Mouse (Mus musculus): ENCODE data around the gene Grhl3. TPM values are rescaled to one million over a fixed set of nuclear protein-coding genes. Genes with fewer than 3 reads are reported as not detected.

The Grhl3 gene
- total and polyA plus RNA-seq, 3 experiments = not detected

DNA sequence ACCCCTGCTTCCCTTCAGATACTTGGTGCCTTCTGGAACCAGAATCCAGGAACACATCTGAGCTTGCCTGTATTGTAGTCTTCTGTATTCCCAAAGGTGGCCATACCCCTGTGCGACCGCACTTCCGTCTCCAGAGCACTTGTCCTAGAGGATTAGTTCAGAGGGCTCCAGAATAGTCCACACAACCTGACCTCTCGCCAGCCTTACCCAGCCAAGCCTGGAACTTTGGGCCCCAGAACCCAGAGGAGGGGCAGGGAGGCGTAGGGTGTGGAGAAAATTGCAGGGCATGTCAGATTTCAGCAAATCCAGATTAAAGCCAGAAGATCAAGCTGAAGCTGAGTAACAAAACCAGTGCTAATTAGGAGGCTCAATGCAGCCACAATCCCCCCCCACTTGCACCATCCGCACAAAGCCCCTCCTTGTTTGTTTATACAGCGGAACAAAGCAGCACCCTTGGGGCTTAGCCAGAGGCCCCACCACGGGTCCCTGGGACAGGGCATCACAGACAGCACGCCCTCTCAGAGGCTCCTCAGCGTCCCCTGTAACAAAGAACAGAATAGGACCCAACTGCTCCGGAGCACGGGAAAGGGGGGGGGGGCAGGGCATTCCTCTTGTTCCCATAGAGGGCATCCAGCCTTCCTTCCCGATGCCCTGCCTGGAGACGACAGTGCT, 47.3 kb downstream of the Grhl3 start:
- no peaks in the 10 kb centered on the region for H3K79me2 ChIP-seq (replicated peaks; ENCODE audit: control insufficient read depth, extremely low read depth, insufficient read depth, poor library complexity, severe bottlenecking)
- no peaks in the 10 kb centered on the region for H3K4me1 ChIP-seq (ENCODE audit: control insufficient read depth in 1 of 2, insufficient read depth in 2 of 2)
- H3K27ac ChIP-seq (ENCODE audit: insufficient read depth, low read depth) = no peak overlapping the region
- no peak for DNase-seq (ENCODE audit: extremely low read depth)
- peaks cover 45% of the 10 kb centered on the region for H3K27me3 ChIP-seq (replicated peaks)
- no peak overlapping the region for H3K4me3 ChIP-seq (replicated peaks in 1 of 3; ENCODE audit: low read depth in 2 of 3, low read length in 2 of 3, poor library complexity in 1 of 3)
- in situ Hi-C loops (cut with MboI; ENCODE audit: low pct_ligation_motif_present, low pct_unique_long_range_greater_than_20kb, low sequenced_read_pairs) (no loop called here), dilution Hi-C loops (cut with MboI; ENCODE audit: extremely low pct_ligation_motif_present, extremely low pct_unique_long_range_greater_than_20kb, low sequenced_read_pairs) (no loop called here)
- H3K4me2 ChIP-seq (ENCODE audit: insufficient read depth, low read depth, poor library complexity, severe bottlenecking) = no peak overlapping the region
- H3K9ac ChIP-seq (ENCODE audit: insufficient read depth, low read depth) = no peak overlapping the region
- no peaks in the 10 kb centered on the region for H3K36me3 ChIP-seq (replicated peaks in 1 of 2; ENCODE audit: control insufficient read depth in 1 of 2, insufficient read depth in 1 of 2, low read length in 1 of 2)
- peaks cover 16% of the 10 kb centered on the region for H3K9me3 ChIP-seq (replicated peaks; ENCODE audit: low read length)
- TF ChIP-seq TCF12 (IDR thresholded peaks at IDR 0.05; ENCODE audit: low read depth, low read length) = no peak
- TF ChIP-seq ZC3H11A (IDR thresholded peaks at IDR 0.05; ENCODE audit: low read depth, low read length) = no peak
- TF ChIP-seq UBTF (IDR thresholded peaks at IDR 0.05; ENCODE audit: low read depth, low read length) = no peak
- TF ChIP-seq KAT2A (IDR thresholded peaks at IDR 0.05; ENCODE audit: insufficient replicate concordance, low read length) = no peak
- TF ChIP-seq MAFK (IDR thresholded peaks at IDR 0.05; ENCODE audit: insufficient replicate concordance, low read length) = no peak
- TF ChIP-seq ZKSCAN1 (IDR thresholded peaks at IDR 0.05; ENCODE audit: borderline replicate concordance, low read depth, low read length) = no peak
- no peak for TF ChIP-seq TBP (conservative IDR thresholded peaks at IDR 0.05; ENCODE audit: low read depth, low read length)

DNA sequence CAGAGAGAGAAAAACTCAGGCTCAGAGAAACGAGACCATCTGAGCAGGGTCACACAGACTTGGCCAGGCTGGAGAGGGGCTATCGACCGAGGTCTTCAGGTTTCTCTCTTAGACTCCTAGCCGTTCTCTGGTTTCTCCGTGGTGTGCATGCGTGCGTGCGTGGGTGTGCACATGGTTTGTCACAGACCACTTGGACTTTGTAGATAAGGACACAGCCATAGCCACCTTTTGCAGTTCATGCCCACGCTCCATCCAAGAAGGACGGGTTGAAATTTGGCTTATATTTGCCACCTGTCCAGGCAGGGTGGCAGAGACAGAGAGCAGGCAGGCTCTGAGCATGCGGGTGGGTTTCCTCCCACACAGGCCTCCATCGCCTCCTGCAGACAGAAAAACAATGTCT, 48.4 kb downstream of the Grhl3 start:
- no peak overlapping the region for H3K4me3 ChIP-seq (replicated peaks in 1 of 3; ENCODE audit: low read depth in 2 of 3, low read length in 2 of 3, poor library complexity in 1 of 3)
- dilution Hi-C loops (cut with MboI; ENCODE audit: extremely low pct_ligation_motif_present, extremely low pct_unique_long_range_greater_than_20kb, low sequenced_read_pairs) = no loop called here

More for the DNA sequence above, 48.4 kb downstream of the Grhl3 start:
- no peak for DNase-seq (ENCODE audit: extremely low read depth)
- Histone ChIP-seq H3K79me2 (replicated peaks; ENCODE audit: control insufficient read depth, extremely low read depth, insufficient read depth, poor library complexity, severe bottlenecking) (no peaks in the 10 kb centered on the region), H3K4me1 (ENCODE audit: control insufficient read depth in 1 of 2, insufficient read depth in 2 of 2) (peaks cover 0 to 10% of the 10 kb centered on the region in 2 experiments; a peak in 2 of 4 replicates), H3K4me2 (ENCODE audit: insufficient read depth, low read depth, poor library complexity, severe bottlenecking) (no peak overlapping the region), H3K9me3 (replicated peaks; ENCODE audit: low read length) (peaks cover 4% of the 10 kb centered on the region), H3K27me3 (replicated peaks) (peaks cover 52% of the 10 kb centered on the region), H3K9ac (ENCODE audit: insufficient read depth, low read depth) (no peak overlapping the region), H3K36me3 (replicated peaks in 1 of 2; ENCODE audit: control insufficient read depth in 1 of 2, insufficient read depth in 1 of 2, low read length in 1 of 2) (no peaks in the 10 kb centered on the region), H3K27ac (ENCODE audit: insufficient read depth, low read depth) (no peak overlapping the region)
- TF ChIP-seq MAFK (IDR thresholded peaks at IDR 0.05; ENCODE audit: insufficient replicate concordance, low read length) (no peak), POLR2AphosphoS2 (IDR thresholded peaks at IDR 0.05; ENCODE audit: low read depth, low read length) (no peak), EP300 (IDR thresholded peaks at IDR 0.05; ENCODE audit: low read length) (no peak), MAX (IDR thresholded peaks at IDR 0.05; ENCODE audit: low read length) (no peak), JUN (IDR thresholded peaks at IDR 0.05; ENCODE audit: insufficient read depth, low read depth, low read length) (no peak), SMC3 (IDR thresholded peaks at IDR 0.05; ENCODE audit: low read depth, low read length) (no peak), MXI1 (IDR thresholded peaks at IDR 0.05; ENCODE audit: low read depth, low read length) (no peak), USF1 (IDR thresholded peaks at IDR 0.05; ENCODE audit: low read depth, low read length) (no peak), SIN3A (IDR thresholded peaks at IDR 0.05; ENCODE audit: low read length) (no peak), CHD2 (IDR thresholded peaks at IDR 0.05; ENCODE audit: low read length) (no peak), ETS1 (conservative IDR thresholded peaks at IDR 0.05; ENCODE audit: low read depth, low read length) (no peak), MAZ (IDR thresholded peaks at IDR 0.05; ENCODE audit: low read depth, low read length) (no peak), TBP (conservative IDR thresholded peaks at IDR 0.05; ENCODE audit: low read depth, low read length) (no peak), ZNF384 (IDR thresholded peaks at IDR 0.05; ENCODE audit: low read depth, low read length) (no peak), UBTF (IDR thresholded peaks at IDR 0.05; ENCODE audit: low read depth, low read length) (no peak), MEF2A (IDR thresholded peaks at IDR 0.05; ENCODE audit: borderline replicate concordance, low read depth, low read length) (no peak)
- in situ Hi-C loops (cut with MboI; ENCODE audit: low pct_ligation_motif_present, low pct_unique_long_range_greater_than_20kb, low sequenced_read_pairs) = no loop called here
